Mouse (Mus musculus) lung, embryonic 14.5 days (tissue): ENCODE measurements at regions not wholly inside any gene's neighbourhood (a gene's known extent, or its start where the extent isn't known, plus 50 kb on each side); places are given as distances from the start of the nearest gene placed in this dataset.
"Not testable (repeated sequence)": the region's sequence is repeated elsewhere in the genome, so short reads cannot be mapped to it uniquely, and the experiment has no call there.

Source experiments
- ATAC-seq: fragments of 200-750 bp; cut with Nextera tagmentation; 2 replicates; pipeline ENCODE4 v1.8.0; 2017; ENCODE audit warnings: mild to moderate bottlenecking, moderate TSS enrichment, moderate library complexity; ENCODE audit not compliant: insufficient read depth
- DNase-seq: peaks from one replicate; pipeline ENCODE4 v3.0.0-alpha.2; 2015
- H3K27ac ChIP-seq: fragments of 300-500 bp; sonication (generic); 2 replicates; pipeline ENCODE4 v1.5.1; 2014; ENCODE audit warnings: low read depth, mild to moderate bottlenecking, moderate library complexity
- H3K27me3 ChIP-seq: fragments of 300-500 bp; sonication (generic); 2 replicates; pipeline ENCODE4 v1.6.1; 2014; ENCODE audit warnings: low read length, control low read depth; ENCODE audit not compliant: insufficient read depth
- H3K36me3 ChIP-seq: fragments of 300-500 bp; sonication (generic); 2 replicates; pipeline ENCODE4 v1.6.1; 2014; ENCODE audit warnings: control low read depth; ENCODE audit not compliant: insufficient read depth
- H3K4me1 ChIP-seq: fragments of 300-500 bp; sonication (generic); 2 replicates; pipeline ENCODE4 v1.6.1; 2014; ENCODE audit warnings: antibody characterized with exemption, control low read depth; ENCODE audit not compliant: insufficient read depth
- H3K4me2 ChIP-seq: fragments of 300-500 bp; sonication (generic); 2 replicates; pipeline ENCODE4 v1.6.1; 2014; ENCODE audit warnings: mild to moderate bottlenecking
- H3K4me3 ChIP-seq: fragments of 300-500 bp; sonication (generic); 2 replicates; pipeline ENCODE4 v1.5.1; 2014; ENCODE audit warnings: low read depth, low read length
- H3K9ac ChIP-seq: fragments of 300-500 bp; sonication (generic); 2 replicates; pipeline ENCODE4 v1.6.1; 2014
- H3K9me3 ChIP-seq: fragments of 300-500 bp; sonication (generic); 2 replicates; pipeline ENCODE4 v1.6.1; 2016; ENCODE audit warnings: low read depth, low read length, control low read depth
- CTCF ChIP-seq: IDR thresholded peaks from 2 replicates; pipeline ENCODE4 v1.5.1; 2016; ENCODE audit warnings: antibody characterized with exemption, low read depth
- WGBS: fragments of 180-500 bp; shearing (Covaris S2); extraction: QIAGEN DNeasy Blood & Tissue Kit; methylation state at CpG from one replicate; pipeline ENCODE4 v1.1.7; 2014; 5-methylcytosine and 5-hydroxymethylcytosine counted together

- DNase-seq = peak; percentile 62
These were observed 507.6 kb downstream of the Gja1 start for GRCm38 (mm10) chr10:56884456-56885410.

GRCm38 (mm10) chr10:56891530-56891929 is 514.4 kb downstream of the Gja1 start:
- ATAC-seq, H3K36me3 ChIP-seq, H3K4me2 ChIP-seq, H3K4me1 ChIP-seq, DNase-seq, H3K9ac ChIP-seq, H3K4me3 ChIP-seq, H3K27me3 ChIP-seq, H3K9me3 ChIP-seq, H3K27ac ChIP-seq: not testable (repeated sequence)
- WGBS = 81% methylated on average over 2 of the region's 2 CpGs

More at GRCm38 (mm10) chr10:56884456-56885410, 507.6 kb downstream of the Gja1 start:
- 55% methylated on average over 4 of the region's 4 CpGs for WGBS
- Histone ChIP-seq H3K36me3 (no peaks in the 10 kb centered on the region), H3K4me2 (no peak overlapping the region), H3K4me3 (no peak overlapping the region), H3K4me1 (no peaks in the 10 kb centered on the region), H3K9me3 (no peaks in the 10 kb centered on the region), H3K27ac (no peak overlapping the region), H3K27me3 (no peaks in the 10 kb centered on the region), H3K9ac (no peak overlapping the region)
- peak; percentile 54; the same call in 1 of the 2 replicates for ATAC-seq
- no peak for TF ChIP-seq CTCF

GRCm38 (mm10) chr10:56892666-56893209 is 515.6 kb downstream of the Gja1 start:
- Histone ChIP-seq H3K4me3 (no peak overlapping the region), H3K27me3 (no peaks in the 10 kb centered on the region)
- ATAC-seq = no peak

GRCm38 (mm10) chr10:56893210-56893705 is 516.1 kb downstream of the Gja1 start:
- no peak overlapping the region for H3K27ac ChIP-seq
- H3K36me3 ChIP-seq = no peaks in the 10 kb centered on the region
- TF ChIP-seq CTCF = no peak
- no peak overlapping the region for H3K4me2 ChIP-seq
- H3K9ac ChIP-seq = no peak overlapping the region
- ATAC-seq (no peak), DNase-seq (no peak)
- H3K27me3 ChIP-seq = no peaks in the 10 kb centered on the region
- no peaks in the 10 kb centered on the region for H3K9me3 ChIP-seq
- H3K4me1 ChIP-seq = no peaks in the 10 kb centered on the region
- 68% methylated on average over 8 of the region's 8 CpGs for WGBS
- no peak overlapping the region for H3K4me3 ChIP-seq

More at GRCm38 (mm10) chr10:56892666-56893209, 515.6 kb downstream of the Gja1 start:
- H3K9ac ChIP-seq = no peak overlapping the region
- no peak for DNase-seq
- no peak overlapping the region for H3K27ac ChIP-seq
- WGBS = 71% methylated on average over 10 of the region's 10 CpGs
- no peaks in the 10 kb centered on the region for H3K36me3 ChIP-seq
- no peak for TF ChIP-seq CTCF
- no peak overlapping the region for H3K4me2 ChIP-seq
- no peaks in the 10 kb centered on the region for H3K9me3 ChIP-seq
- H3K4me1 ChIP-seq = no peaks in the 10 kb centered on the region

GRCm38 (mm10) chr10:56899640-56900274 is 522.6 kb downstream of the Gja1 start:
- Histone ChIP-seq H3K9me3 (no peaks in the 10 kb centered on the region), H3K27ac (no peak overlapping the region), H3K9ac (no peak overlapping the region), H3K4me2 (no peak overlapping the region), H3K36me3 (no peaks in the 10 kb centered on the region), H3K4me1 (no peaks in the 10 kb centered on the region), H3K4me3 (no peak overlapping the region), H3K27me3 (no peaks in the 10 kb centered on the region)
- no peak for TF ChIP-seq CTCF
- no peak for ATAC-seq
- no peak for DNase-seq
- WGBS = 83% methylated on average over 5 of the region's 5 CpGs

- H3K9me3 ChIP-seq = no peaks in the 10 kb centered on the region
- H3K36me3 ChIP-seq = no peaks in the 10 kb centered on the region
- WGBS = 60% methylated on average over 6 of the region's 6 CpGs
- H3K27me3 ChIP-seq = no peaks in the 10 kb centered on the region
- no peak for TF ChIP-seq CTCF
- H3K4me1 ChIP-seq = no peaks in the 10 kb centered on the region
- no peak overlapping the region for H3K4me3 ChIP-seq
- no peak overlapping the region for H3K27ac ChIP-seq
- DNase-seq (no peak), ATAC-seq (no peak)
- H3K9ac ChIP-seq = no peak overlapping the region
- H3K4me2 ChIP-seq = no peak overlapping the region
These were observed 523.8 kb downstream of the Gja1 start for GRCm38 (mm10) chr10:56900914-56901313.

GRCm38 (mm10) chr10:56912711-56913110 is 535.6 kb downstream of the Gja1 start:
- Histone ChIP-seq H3K4me1 (no peaks in the 10 kb centered on the region), H3K27ac (no peak overlapping the region), H3K36me3 (no peaks in the 10 kb centered on the region), H3K9me3 (no peaks in the 10 kb centered on the region), H3K4me2 (no peak overlapping the region), H3K4me3 (no peak overlapping the region), H3K27me3 (no peaks in the 10 kb centered on the region), H3K9ac (no peak overlapping the region)
- DNase-seq (no peak), ATAC-seq (no peak)
- TF ChIP-seq CTCF = no peak
- 84% methylated on average over 1 of the region's 1 CpGs for WGBS
